Mouse (Mus musculus) lung, adult 2 months (tissue): Measurements from ENCODE around the gene Asic5. TPM values are rescaled to one million over a fixed set of nuclear protein-coding genes. Genes with fewer than 3 reads are reported as not detected.

Experiments used
- DNase-seq: peaks from one replicate; pipeline ENCODE4 v3.0.0; 2022
- H3K4me1 ChIP-seq: fragments of 200-500 bp; 2 replicates; pipeline ENCODE4 v1.6.1; 2011; ENCODE audit warnings: low read length; ENCODE audit not compliant: control insufficient read depth, insufficient read depth
- H3K4me3 ChIP-seq: fragments of 200-500 bp; replicated peaks from 2 replicates; pipeline ENCODE3; 2011; ENCODE audit warnings: low read depth, mild to moderate bottlenecking, control low read depth, low read length; ENCODE audit errors: extremely low read depth
- CTCF ChIP-seq: fragments of 200-500 bp; IDR thresholded peaks from 2 replicates; pipeline ENCODE4 v1.5.1; 2011; ENCODE audit warnings: mild to moderate bottlenecking, low read length, control low read depth; ENCODE audit not compliant: insufficient read depth
- POLR2A ChIP-seq: fragments of 200-500 bp; IDR thresholded peaks from 2 replicates; pipeline ENCODE4 v1.6.1; 2011; ENCODE audit warnings: low read depth, mild to moderate bottlenecking, control low read depth, low read length, borderline replicate concordance; ENCODE audit errors: extremely low read depth
- WGBS: fragments of 180-500 bp; shearing (Covaris S2); methylation state at CpG from one replicate; pipeline ENCODE4 v1.1.7; 2018; 5-methylcytosine and 5-hydroxymethylcytosine counted together
- polyA plus RNA-seq: library from polyadenylated mRNA; depleted of rRNA; stranded (reverse); fragments of >200 nt; gene quantifications from 2 replicates; pipeline ENCODE4 v1.2.3, GENCODE M21; 2012

Gene Asic5
- polyA plus RNA-seq, 1 experiment: not detected

DNA sequence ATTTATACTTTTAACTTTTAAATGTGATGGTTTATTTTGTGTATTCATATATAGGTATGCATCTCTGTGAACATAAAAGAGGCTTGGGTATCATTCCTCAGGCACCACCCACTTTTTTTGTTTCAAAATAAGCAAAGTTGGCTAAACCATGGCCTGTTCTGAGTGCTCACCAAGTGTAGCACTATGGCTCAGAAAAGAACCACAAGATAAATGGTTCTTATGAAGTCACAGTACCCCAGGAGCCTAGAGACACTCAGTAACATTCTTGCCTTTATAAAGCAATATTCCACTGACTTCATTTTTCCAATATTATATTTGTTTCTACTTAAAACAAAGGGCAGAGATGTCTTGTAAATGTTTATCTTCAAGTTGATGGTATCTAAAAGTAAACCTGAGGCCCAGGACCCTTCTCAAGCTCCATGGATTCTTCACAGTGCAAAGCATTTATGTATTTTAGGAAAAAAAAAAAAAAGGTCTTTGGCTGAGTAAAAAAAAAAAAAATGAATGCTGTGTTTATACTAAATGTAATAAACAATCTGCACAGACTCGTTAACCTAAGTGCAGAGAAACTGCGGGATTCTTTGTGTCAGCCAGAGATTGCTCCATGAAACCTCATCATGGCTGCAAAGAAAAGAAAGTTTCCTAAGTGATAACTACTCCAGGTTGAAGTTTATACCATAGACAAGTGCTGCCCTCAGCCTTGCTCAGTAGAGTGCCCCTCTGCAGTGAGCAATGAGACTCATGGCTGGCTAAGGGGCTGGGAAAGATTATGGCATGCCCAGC, 54.4 kb downstream of the Asic5 start:
- DNase-seq: no peak
- no peaks in the 10 kb centered on the region for H3K4me1 ChIP-seq
- TF ChIP-seq CTCF (no peak), POLR2A (no peak)
- 51% methylated on average over 2 of the region's 2 CpGs for WGBS
- no peak overlapping the region for H3K4me3 ChIP-seq

DNA sequence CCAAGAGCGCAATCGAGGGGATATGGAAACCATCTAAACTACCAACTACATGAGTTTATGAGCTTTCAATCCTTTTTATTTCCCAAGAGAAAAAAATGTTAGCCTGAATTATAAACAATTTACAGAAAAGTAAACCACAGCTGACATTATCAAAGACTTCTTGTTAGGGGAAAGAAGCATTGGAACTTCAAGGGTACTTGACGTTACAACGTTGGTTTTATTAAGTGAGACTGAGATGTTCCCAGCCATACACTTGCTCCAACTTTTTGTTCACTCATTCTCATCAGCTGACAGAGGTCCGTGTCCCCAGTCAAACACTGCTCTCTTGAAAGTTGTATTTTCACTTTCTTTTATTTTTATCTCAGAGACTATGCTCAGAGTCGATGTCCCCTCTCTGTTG, 61.6 kb downstream of the Asic5 start:
- peaks cover 9% of the 10 kb centered on the region for H3K4me1 ChIP-seq
- WGBS: 48% methylated on average over 6 of the region's 6 CpGs
- TF ChIP-seq POLR2A (no peak), CTCF (no peak)
- no peak for DNase-seq
- H3K4me3 ChIP-seq: no peak overlapping the region

DNA sequence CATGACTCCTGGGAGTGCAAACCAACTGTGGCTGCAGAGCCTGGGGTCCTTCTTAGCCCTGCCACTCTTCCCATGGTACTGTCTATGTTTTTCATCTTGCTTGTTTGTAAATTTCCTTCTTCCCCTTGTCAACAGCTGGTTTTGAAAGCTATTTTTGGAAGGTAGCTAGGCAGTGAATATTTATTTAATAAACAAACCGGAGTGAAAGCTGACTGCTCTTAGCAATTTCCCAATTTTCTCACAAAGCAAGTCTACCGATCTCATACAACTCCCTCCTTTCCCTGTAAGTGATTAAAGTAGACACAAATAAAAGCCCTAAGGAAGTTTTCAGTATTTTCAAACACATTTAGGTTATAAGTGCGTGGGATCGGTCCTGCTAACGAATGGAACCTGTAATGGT, 62.8 kb downstream of the Asic5 start:
- WGBS: 61% methylated on average over 5 of the region's 5 CpGs
- Histone ChIP-seq H3K4me1 (peaks cover 9% of the 10 kb centered on the region), H3K4me3 (no peak overlapping the region)
- DNase-seq: no peak
- TF ChIP-seq POLR2A (no peak), CTCF (no peak)

DNA sequence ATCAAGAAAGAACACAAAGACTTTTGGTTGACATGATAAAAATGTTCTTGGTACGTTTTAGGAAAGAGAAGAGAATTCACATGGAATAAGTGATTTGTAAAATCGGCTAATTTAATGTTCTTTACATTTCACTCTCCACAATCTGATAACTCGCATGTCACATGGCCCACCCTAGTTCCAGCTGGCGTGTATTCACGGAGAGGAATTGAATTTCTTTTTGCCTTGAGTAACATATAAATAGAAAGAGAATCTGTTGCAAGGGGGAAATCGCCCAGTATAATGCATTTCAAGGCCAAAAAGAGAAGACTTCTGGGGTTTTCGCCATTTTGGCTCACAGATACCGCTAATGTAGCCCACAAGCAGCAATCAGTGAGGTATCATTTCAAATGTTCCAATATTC, 64.0 kb downstream of the Asic5 start:
- no peak for DNase-seq
- no peak for TF ChIP-seq CTCF
- no peak for TF ChIP-seq POLR2A
- H3K4me1 ChIP-seq: peaks cover 9% of the 10 kb centered on the region
- H3K4me3 ChIP-seq: no peak overlapping the region
- WGBS: 74% methylated on average over 8 of the region's 8 CpGs

DNA sequence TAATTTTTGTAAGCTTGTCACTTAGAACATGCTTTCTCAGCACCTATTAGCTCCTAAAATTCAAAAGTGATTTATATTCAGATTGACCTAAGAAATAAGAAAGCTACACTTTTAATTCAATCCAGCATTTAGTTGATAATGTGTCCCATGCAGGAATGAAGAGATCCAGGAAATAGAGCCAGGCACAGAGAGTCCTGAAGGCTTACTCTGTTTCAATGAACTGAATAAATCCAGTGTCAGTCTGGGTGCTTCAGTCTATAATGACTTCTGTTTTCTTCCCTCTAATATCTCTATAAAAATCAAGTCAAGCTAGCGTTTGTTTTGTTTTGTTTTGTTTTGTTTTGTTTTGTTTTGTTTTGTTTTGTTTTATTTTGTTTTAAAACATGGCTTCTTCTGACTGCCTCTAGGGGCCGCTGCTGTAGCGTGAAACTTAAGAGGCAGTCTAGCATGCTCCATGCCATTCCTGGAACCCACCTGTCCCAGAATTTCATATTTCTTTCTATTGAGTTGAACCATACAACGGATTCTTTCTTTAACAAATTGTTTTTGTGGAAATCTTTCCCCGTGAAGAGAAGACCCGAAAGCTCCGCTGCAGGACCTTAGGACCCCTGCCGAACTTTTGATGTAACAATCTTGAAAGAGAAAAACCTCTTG, 65.1 kb downstream of the Asic5 start:
- no peak for TF ChIP-seq POLR2A
- TF ChIP-seq CTCF: peak; percentile 73
- Histone ChIP-seq H3K4me3 (no peak overlapping the region), H3K4me1 (peaks cover 9% of the 10 kb centered on the region)
- DNase-seq: no peak
- 27% methylated on average over 8 of the region's 8 CpGs for WGBS

DNA sequence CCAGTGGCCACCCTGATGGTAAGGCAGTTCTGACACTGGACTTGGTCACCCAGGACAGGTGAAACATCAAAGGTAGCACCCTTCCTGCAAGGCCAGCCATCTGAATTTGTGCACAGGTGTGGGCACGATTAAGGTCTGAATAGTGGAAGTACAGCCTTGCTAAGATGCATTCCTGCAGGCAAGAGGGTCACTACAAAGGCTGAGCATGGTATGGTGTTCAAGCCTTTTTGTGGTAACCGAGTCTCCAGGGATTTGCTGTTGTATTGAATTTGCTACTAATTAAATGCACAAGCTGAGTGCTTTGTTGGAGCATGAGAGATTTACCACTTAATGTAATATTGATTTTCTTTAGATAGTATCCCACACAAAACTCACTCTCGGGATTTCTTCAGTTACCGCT, 66.0 kb downstream of the Asic5 start:
- TF ChIP-seq POLR2A (no peak), CTCF (no peak)
- H3K4me3 ChIP-seq: no peak overlapping the region
- H3K4me1 ChIP-seq: peaks cover 7% of the 10 kb centered on the region
- 84% methylated on average over 4 of the region's 4 CpGs for WGBS
- no peak for DNase-seq

DNA sequence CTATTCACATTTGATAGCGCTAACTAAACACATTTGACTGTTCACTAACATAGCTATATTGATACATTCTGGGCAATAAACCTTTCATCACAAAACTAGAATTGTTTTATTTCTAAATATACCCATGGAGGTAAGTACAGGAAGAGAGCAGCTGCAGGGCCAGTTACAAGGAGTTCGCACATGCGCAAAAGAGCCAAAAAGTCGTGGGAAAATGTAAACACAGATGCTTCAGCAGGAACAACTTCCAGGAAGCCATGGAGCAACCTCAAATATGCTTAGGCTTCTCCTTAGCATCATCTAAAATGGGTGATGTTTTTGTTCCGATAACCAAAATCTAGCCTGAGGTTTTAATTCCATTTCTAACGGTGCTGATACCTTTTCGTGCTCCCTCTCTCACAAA, 66.6 kb downstream of the Asic5 start:
- no peak overlapping the region for H3K4me3 ChIP-seq
- TF ChIP-seq CTCF (no peak), POLR2A (no peak)
- no peak for DNase-seq
- H3K4me1 ChIP-seq: peaks cover 4% of the 10 kb centered on the region; the same call in 1 of the 2 replicates
- 37% methylated on average over 7 of the region's 7 CpGs for WGBS

DNA sequence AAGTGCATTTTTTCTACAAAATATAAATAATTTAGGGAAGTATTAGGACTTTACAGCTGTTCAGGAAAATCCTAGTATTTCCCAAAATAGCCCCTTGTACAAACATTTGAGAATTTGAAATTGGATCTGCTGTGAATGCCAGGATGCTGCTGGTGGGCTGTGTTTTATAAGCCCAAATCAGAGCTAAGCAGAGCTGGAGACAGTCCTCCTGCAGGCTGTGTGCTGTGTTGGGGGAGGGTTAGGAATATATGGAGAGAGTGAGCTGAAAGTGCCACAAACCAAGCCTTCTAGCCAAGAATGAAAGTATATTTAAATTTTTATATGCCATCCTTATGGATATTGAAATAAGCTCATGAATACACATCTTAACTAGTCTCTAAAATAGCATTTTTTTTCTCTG, 69.4 kb downstream of the Asic5 start:
- TF ChIP-seq CTCF: no peak
- TF ChIP-seq POLR2A: no peak
- Histone ChIP-seq H3K4me1 (peaks cover 3% of the 10 kb centered on the region; the same call in 1 of the 2 replicates), H3K4me3 (no peak overlapping the region)
- DNase-seq: no peak

DNA sequence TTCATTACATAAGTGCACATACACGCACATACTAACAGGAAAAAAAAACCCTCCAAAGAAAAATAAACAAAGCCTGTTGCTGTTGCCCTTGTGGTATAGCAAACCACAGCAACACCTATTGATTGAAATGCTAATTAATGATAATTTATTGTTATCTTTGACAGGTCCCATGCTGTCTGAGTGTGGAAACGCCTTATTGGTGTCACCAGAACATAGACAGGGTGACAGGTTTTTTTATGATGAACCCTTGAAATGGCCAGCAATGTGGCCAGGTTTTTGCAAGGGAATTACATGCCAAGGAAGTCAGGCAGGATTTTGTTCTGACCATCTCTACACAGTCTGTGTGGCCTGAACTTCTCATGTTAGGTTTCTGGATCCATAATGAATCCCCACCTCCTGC, 69.9 kb downstream of the Asic5 start:
- TF ChIP-seq POLR2A: no peak
- no peak for TF ChIP-seq CTCF
- peaks cover 3% of the 10 kb centered on the region; the same call in 1 of the 2 replicates for H3K4me1 ChIP-seq
- WGBS: 68% methylated on average over 2 of the region's 2 CpGs
- no peak for DNase-seq
- no peak overlapping the region for H3K4me3 ChIP-seq
